Mouse (Mus musculus) liver, embryonic 14.5 days (tissue): Measurements from ENCODE around the gene Akap17b. TPM values are rescaled to one million over a fixed set of nuclear protein-coding genes. Genes with fewer than 3 reads are reported as not detected.

Experiments
- ATAC-seq: fragments of 200-750 bp; cut with Nextera tagmentation; 2 replicates; pipeline ENCODE4 v1.8.0; 2017; ENCODE audit warnings: moderate number of reproducible peaks, mild to moderate bottlenecking, moderate library complexity; ENCODE audit not compliant: insufficient read depth
- DNase-seq, 3 experiments: peaks; one replicate each; pipeline ENCODE4 v3.0.0-alpha.2; 2012 to 2013; ENCODE audit warnings: low read depth in 3 of 3, low spot score in 3 of 3
- H3K27ac ChIP-seq: fragments of 300-500 bp; sonication (generic); 2 replicates; pipeline ENCODE4 v1.5.1; 2014; ENCODE audit warnings: moderate library complexity, mild to moderate bottlenecking, control low read depth, inconsistent platforms
- H3K27me3 ChIP-seq: fragments of 300-500 bp; sonication (generic); 2 replicates; pipeline ENCODE4 v1.6.1; 2014; ENCODE audit warnings: mild to moderate bottlenecking, low read length, moderate library complexity; ENCODE audit not compliant: control insufficient read depth, insufficient read depth
- H3K36me3 ChIP-seq: fragments of 300-500 bp; sonication (generic); replicated peaks from 2 replicates; pipeline ENCODE4 v1.6.1; 2014; ENCODE audit warnings: low read depth; ENCODE audit not compliant: control insufficient read depth, insufficient read depth
- H3K4me1 ChIP-seq, 2 experiments: fragments of 200-500 bp in 1 of 2; fragments of 300-500 bp in 1 of 2; sonication (generic) in 1 of 2; replicated peaks; 2 replicates each; pipeline ENCODE4 v1.6.1; 2012 to 2014; ENCODE audit warnings: antibody characterized with exemption in 1 of 2, inconsistent platforms in 1 of 2, low read length in 1 of 2; ENCODE audit not compliant: control insufficient read depth in 2 of 2, insufficient read depth in 2 of 2
- H3K4me2 ChIP-seq: fragments of 300-500 bp; sonication (generic); 2 replicates; pipeline ENCODE4 v1.6.1; 2014; ENCODE audit warnings: low read depth, mild to moderate bottlenecking, control low read depth, moderate library complexity
- H3K4me3 ChIP-seq, 2 experiments: fragments of 200-500 bp in 1 of 2; fragments of 300-500 bp in 1 of 2; sonication (generic) in 1 of 2; 2 replicates each; pipeline ENCODE4 v1.5.1; 2012 to 2014; ENCODE audit warnings: low read depth in 2 of 2, low read length in 2 of 2, mild to moderate bottlenecking in 2 of 2, control low read depth in 1 of 2, inconsistent platforms in 1 of 2, moderate library complexity in 1 of 2; ENCODE audit not compliant: insufficient read depth in 1 of 2
- H3K9ac ChIP-seq: fragments of 300-500 bp; sonication (generic); replicated peaks from 2 replicates; pipeline ENCODE4 v1.6.1; 2014; ENCODE audit warnings: mild to moderate bottlenecking, control low read depth, moderate library complexity
- H3K9me3 ChIP-seq: fragments of 300-500 bp; sonication (generic); 2 replicates; pipeline ENCODE4 v1.6.1; 2016; ENCODE audit warnings: low read length, mixed read lengths; ENCODE audit not compliant: control insufficient read depth
- CTCF ChIP-seq: IDR thresholded peaks from 2 replicates; pipeline ENCODE4 v1.5.1; 2016; ENCODE audit warnings: antibody characterized with exemption, low read depth, control low read depth
- EP300 ChIP-seq: IDR thresholded peaks from 2 replicates; pipeline ENCODE4 v1.6.1; 2016; ENCODE audit warnings: antibody characterized with exemption, low read depth
- WGBS: fragments of 180-500 bp; shearing (Covaris S2); extraction: QIAGEN DNeasy Blood & Tissue Kit; methylation state at CpG from one replicate; pipeline ENCODE4 v1.1.7; 2014; ENCODE audit not compliant: insufficient replicate concordance; 5-methylcytosine and 5-hydroxymethylcytosine counted together
- polyA plus RNA-seq, 2 experiments: library from polyadenylated mRNA; depleted of rRNA in 1 of 2; stranded (reverse) in 1 of 2; unstranded in 1 of 2; fragments of >200 nt; fragmentation: Nextera tagmentation in 1 of 2; extraction: Ambion mirVana in 1 of 2; gene quantifications; 2 replicates each; pipeline versions ENCODE4 v1.2.1 to v1.2.3; 2012 to 2014

Gene Akap17b
- polyA plus RNA-seq, 2 experiments, result 0.54 to 0.63 TPM

- no peak overlapping the region for H3K4me3 ChIP-seq
- no peaks in the 10 kb centered on the region for H3K36me3 ChIP-seq
- no peaks in the 10 kb centered on the region for H3K9me3 ChIP-seq
- no peak overlapping the region for H3K4me2 ChIP-seq
- ATAC-seq (no peak), DNase-seq (no peak)
- no peaks in the 10 kb centered on the region for H3K4me1 ChIP-seq
- WGBS, result 40% methylated on average over 4 of the region's 4 CpGs
- no peak overlapping the region for H3K9ac ChIP-seq
- H3K27ac ChIP-seq, result no peak overlapping the region
- no peaks in the 10 kb centered on the region for H3K27me3 ChIP-seq
- TF ChIP-seq CTCF, result no peak
- no peak for TF ChIP-seq EP300
Measured at GRCm38 (mm10) chrX:36560170-36560569, 85.0 kb downstream of the Akap17b start.

Other genes with a start within 250 kb of the Akap17b start
- gene Gm6268, start 244.1 kb downstream of the Akap17b start, polyA plus RNA-seq (2012; rRNA removed), result not detected in 2 replicates
- gene Gm6268, start 244.1 kb downstream of the Akap17b start, polyA plus RNA-seq (2014; fragmentation: Nextera tagmentation; extraction: Ambion mirVana), result not detected in 2 replicates
- not detected in 2 replicates for gene Gm14569, start 153.6 kb downstream of the Akap17b start, polyA plus RNA-seq (2012; rRNA removed)
- not detected in 2 replicates for gene Gm14569, start 153.6 kb downstream of the Akap17b start, polyA plus RNA-seq (2014; fragmentation: Nextera tagmentation; extraction: Ambion mirVana)
- 35.5 and 48.6 TPM in 2 replicates for gene Pgrmc1, start 47.2 kb downstream of the Akap17b start, polyA plus RNA-seq (2012; rRNA removed)
- 102 and 109 TPM in 2 replicates for gene Pgrmc1, start 47.2 kb downstream of the Akap17b start, polyA plus RNA-seq (2014; fragmentation: Nextera tagmentation; extraction: Ambion mirVana)
- 0.49 and 0.76 TPM in 2 replicates for gene Slc25a43, start 98.3 kb upstream of the Akap17b start, polyA plus RNA-seq (2012; rRNA removed)
- gene Slc25a43, start 98.3 kb upstream of the Akap17b start, polyA plus RNA-seq (2014; fragmentation: Nextera tagmentation; extraction: Ambion mirVana), result 0.66 and 0.81 TPM in 2 replicates
- 291 and 352 TPM in 2 replicates for gene Slc25a5, start 150.3 kb upstream of the Akap17b start, polyA plus RNA-seq (2012; rRNA removed)
- gene Slc25a5, start 150.3 kb upstream of the Akap17b start, polyA plus RNA-seq (2014; fragmentation: Nextera tagmentation; extraction: Ambion mirVana), result 514 and 522 TPM in 2 replicates
- gene Ube2a, start 228.5 kb upstream of the Akap17b start, polyA plus RNA-seq (2012; rRNA removed), result 19.4 and 21.4 TPM in 2 replicates
- gene Ube2a, start 228.5 kb upstream of the Akap17b start, polyA plus RNA-seq (2014; fragmentation: Nextera tagmentation; extraction: Ambion mirVana), result 72.8 and 80.2 TPM in 2 replicates
- 5.2 and 6.2 TPM in 2 replicates for gene C330007P06Rik, start 228.7 kb upstream of the Akap17b start, polyA plus RNA-seq (2012; rRNA removed)
- 14.6 and 17.8 TPM in 2 replicates for gene C330007P06Rik, start 228.7 kb upstream of the Akap17b start, polyA plus RNA-seq (2014; fragmentation: Nextera tagmentation; extraction: Ambion mirVana)